Mouse (Mus musculus): ENCODE results near the gene Klhdc8a.

Gene Klhdc8a

GRCm38 (mm10) chr1:132317894-132318863 is 19.8 kb downstream of the Klhdc8a start:
- DNase-seq (ENCODE audit: low read depth), result no peak

- no peak for DNase-seq (ENCODE audit: low read depth)
These were observed 20.8 kb downstream of the Klhdc8a start for GRCm38 (mm10) chr1:132319242-132319641.

GRCm38 (mm10) chr1:132321821-132322580 is 23.6 kb downstream of the Klhdc8a start:
- DNase-seq (ENCODE audit: low read depth), result no peak

GRCm38 (mm10) chr1:132322711-132323542 is 24.5 kb downstream of the Klhdc8a start:
- no peak for DNase-seq (ENCODE audit: low read depth)

GRCm38 (mm10) chr1:132326777-132327176 is 28.4 kb downstream of the Klhdc8a start:
- DNase-seq (ENCODE audit: low read depth), result no peak

- DNase-seq (ENCODE audit: low read depth), result no peak
These were observed 29.1 kb downstream of the Klhdc8a start for GRCm38 (mm10) chr1:132327477-132327876.

GRCm38 (mm10) chr1:132328565-132328964 is 30.1 kb downstream of the Klhdc8a start:
- no peak for DNase-seq (ENCODE audit: low read depth)

DNA sequence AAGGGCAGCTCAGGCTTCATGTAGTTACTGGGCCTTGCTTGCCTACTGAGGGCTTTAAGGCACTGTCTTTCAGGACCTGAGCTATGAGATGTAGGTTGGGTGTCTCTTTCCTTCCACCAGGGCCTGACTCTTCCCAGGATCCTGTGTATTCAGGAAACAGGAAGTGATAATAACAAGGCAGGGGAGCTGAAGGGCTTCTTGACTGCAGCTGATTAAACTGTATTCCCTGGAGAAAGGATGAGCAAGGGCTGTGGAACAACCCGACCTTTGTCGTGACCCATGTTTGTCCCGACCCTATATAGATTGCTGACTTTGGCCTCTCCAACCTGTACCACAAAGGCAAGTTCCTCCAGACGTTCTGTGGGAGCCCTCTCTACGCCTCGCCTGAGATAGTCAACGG is 31.2 kb downstream of the Klhdc8a start:
- DNase-seq (ENCODE audit: low read depth), result no peak

DNA sequence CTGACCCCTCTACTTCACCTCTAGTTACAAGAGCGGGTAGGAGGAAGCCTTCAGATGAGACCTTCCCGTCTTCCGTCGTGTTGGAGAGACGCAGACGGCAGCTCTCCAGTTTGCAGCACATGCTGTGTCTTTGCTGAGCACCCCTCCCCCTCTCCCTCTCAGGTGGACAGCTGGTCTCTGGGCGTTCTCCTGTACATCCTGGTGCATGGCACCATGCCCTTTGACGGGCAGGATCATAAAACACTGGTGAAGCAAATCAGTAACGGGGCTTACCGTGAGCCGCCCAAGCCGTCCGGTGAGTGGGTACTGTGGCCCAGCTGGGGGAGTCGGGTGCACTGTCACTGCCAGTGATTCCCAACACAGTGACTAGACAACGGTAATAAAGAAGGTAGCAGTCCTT is 32.0 kb downstream of the Klhdc8a start:
- DNase-seq (ENCODE audit: low read depth), result no peak

DNA sequence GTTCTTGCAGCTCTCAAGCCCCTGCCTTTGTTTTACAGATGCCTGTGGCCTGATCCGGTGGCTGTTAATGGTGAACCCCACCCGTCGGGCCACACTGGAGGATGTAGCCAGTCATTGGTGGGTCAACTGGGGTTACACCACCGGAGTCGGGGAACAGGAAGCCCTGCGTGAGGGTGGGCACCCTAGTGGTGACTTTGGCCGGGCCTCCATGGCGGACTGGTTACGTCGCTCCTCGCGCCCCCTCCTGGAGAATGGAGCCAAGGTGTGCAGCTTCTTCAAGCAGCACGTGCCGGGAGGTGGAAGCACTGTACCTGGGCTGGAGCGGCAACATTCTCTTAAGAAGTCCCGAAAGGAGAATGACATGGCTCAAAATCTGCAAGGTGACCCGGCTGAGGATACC is 32.9 kb downstream of the Klhdc8a start:
- no peak for DNase-seq (ENCODE audit: low read depth)

DNA sequence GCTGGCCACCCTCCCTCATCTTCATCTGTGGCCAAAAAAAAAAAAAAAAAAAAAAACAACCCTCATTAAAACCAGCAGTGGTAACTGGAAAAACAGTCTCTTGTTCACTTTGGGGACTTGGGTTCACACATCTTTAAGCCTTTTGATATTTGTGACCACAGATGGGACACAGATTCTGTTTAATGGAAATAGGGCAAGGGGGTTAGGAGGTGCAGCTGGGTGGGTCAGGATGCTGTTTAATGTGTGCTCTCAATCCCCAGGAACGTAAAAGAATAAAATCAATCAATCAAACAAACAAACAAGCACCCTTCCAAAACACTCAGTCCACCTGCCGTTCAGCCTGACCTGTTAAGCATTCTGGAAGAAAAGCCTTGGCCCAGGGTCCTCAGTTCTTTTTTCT is 34.8 kb downstream of the Klhdc8a start:
- no peak for DNase-seq (ENCODE audit: low read depth)

DNA sequence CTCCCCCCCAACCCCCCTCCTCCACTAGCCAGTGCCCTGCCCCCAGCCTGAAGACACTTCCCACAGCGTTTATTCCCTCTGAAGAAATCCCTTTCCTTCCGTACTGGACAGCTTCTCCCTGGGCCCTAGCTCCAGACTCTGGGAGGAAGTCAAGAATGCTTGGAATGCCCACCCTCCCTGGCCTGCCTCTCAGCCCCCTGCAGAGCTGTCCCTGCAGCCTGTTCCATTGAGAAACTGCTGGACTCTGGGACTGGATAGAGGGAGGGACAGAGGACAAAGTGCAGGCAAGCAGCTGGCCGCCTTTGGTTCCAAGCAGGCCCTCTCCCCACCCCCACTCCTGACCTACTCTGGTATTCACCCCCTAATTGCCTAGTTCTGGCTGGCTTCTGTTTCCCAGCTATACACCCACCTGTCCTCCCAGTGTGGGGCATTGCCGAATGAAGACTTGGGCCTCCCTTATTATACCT is 35.3 kb downstream of the Klhdc8a start:
- DNase-seq (ENCODE audit: low read depth), result no peak

GRCm38 (mm10) chr1:132334178-132334801 is 35.9 kb downstream of the Klhdc8a start:
- no peak for DNase-seq (ENCODE audit: low read depth)

GRCm38 (mm10) chr1:132335378-132335965 is 37.0 kb downstream of the Klhdc8a start:
- no peak for DNase-seq (ENCODE audit: low read depth)

GRCm38 (mm10) chr1:132336921-132337320 is 38.5 kb downstream of the Klhdc8a start:
- no peak for DNase-seq (ENCODE audit: low read depth)

DNA sequence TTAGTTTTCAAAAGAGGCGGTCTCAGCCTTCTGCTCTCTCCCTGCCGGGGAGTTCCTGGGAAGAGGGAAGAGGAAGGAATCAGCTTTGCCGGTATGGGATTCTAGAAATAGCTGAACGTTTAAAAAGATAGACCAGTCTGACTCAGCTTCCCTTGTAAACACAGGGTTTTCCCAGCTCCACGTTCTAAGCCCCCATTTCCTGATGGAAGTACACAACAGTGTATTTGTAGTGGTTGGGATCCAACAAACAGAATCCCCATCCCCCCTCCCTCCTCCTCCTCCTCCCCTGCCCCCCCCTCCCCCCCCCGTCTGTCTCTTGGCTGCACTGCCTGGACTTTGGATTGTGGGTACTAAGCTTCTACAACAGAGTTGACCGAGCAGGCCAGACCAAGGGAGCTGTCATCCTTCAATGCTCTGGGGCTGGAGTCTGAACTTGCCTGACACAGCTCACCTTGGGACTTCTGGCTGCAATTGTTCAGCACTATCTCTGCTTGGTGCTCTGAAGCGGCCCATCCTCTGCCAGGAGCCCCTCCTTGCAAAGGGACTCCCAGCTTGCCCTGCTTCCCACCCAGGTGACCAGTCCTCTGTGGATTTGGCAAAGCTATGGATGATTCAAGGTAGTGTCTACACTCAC is 39.7 kb downstream of the Klhdc8a start:
- no peak for DNase-seq (ENCODE audit: low read depth)

GRCm38 (mm10) chr1:132341731-132342501 is 43.5 kb downstream of the Klhdc8a start:
- peak; percentile 84 for DNase-seq (ENCODE audit: low read depth)

- DNase-seq (ENCODE audit: low read depth), result no peak
These were observed 44.1 kb downstream of the Klhdc8a start for GRCm38 (mm10) chr1:132342518-132342917.

- no peak for DNase-seq (ENCODE audit: low read depth)
These were observed 44.8 kb downstream of the Klhdc8a start for GRCm38 (mm10) chr1:132343191-132343590.

- no peak for DNase-seq (ENCODE audit: low read depth)
These were observed 45.2 kb downstream of the Klhdc8a start for GRCm38 (mm10) chr1:132343656-132344055.
